Mouse (Mus musculus) embryonic facial prominence, embryonic 12.5 days (tissue): Measurements from ENCODE around the gene Cntd1. TPM values are rescaled to one million over a fixed set of nuclear protein-coding genes. Genes with fewer than 3 reads are reported as not detected.
A peak's percentile ranks its signal among the peaks of the same experiment; 100 is the strongest.

Experiments
- ATAC-seq: fragments of 200-750 bp; cut with Nextera tagmentation; 2 replicates; pipeline ENCODE4 v1.8.0; 2017; ENCODE audit not compliant: insufficient number of reproducible peaks, insufficient read depth, low FRiP score, low TSS enrichment
- H3K27ac ChIP-seq: fragments of 300-500 bp; sonication (generic); 2 replicates; pipeline ENCODE4 v1.5.1; 2016; ENCODE audit warnings: mild to moderate bottlenecking
- H3K27me3 ChIP-seq: fragments of 300-500 bp; sonication (generic); 2 replicates; pipeline ENCODE4 v1.6.1; 2016; ENCODE audit warnings: mild to moderate bottlenecking, moderate library complexity
- H3K36me3 ChIP-seq: fragments of 300-500 bp; sonication (generic); 2 replicates; pipeline ENCODE4 v1.6.1; 2016; ENCODE audit warnings: mild to moderate bottlenecking
- H3K4me1 ChIP-seq: fragments of 300-500 bp; sonication (generic); 2 replicates; pipeline ENCODE4 v1.6.1; 2016
- H3K4me2 ChIP-seq: fragments of 300-500 bp; sonication (generic); replicated peaks from 2 replicates; pipeline ENCODE4 v1.6.1; 2016; ENCODE audit warnings: mild to moderate bottlenecking, moderate library complexity
- H3K4me3 ChIP-seq: fragments of 300-500 bp; sonication (generic); 2 replicates; pipeline ENCODE4 v1.5.1; 2016; ENCODE audit warnings: mild to moderate bottlenecking
- H3K9ac ChIP-seq: fragments of 300-500 bp; sonication (generic); 2 replicates; pipeline ENCODE4 v1.6.1; 2016; ENCODE audit warnings: mild to moderate bottlenecking, moderate library complexity
- H3K9me3 ChIP-seq: fragments of 300-500 bp; sonication (generic); 2 replicates; pipeline ENCODE4 v1.6.1; 2016; ENCODE audit warnings: mild to moderate bottlenecking, moderate library complexity
- WGBS: fragments of 180-500 bp; shearing (Covaris S2); methylation state at CpG from one replicate; pipeline ENCODE4 v1.1.7; 2016; 5-methylcytosine and 5-hydroxymethylcytosine counted together
- polyA plus RNA-seq: library from polyadenylated mRNA; unstranded; fragments of >200 nt; fragmentation: Nextera tagmentation; extraction: Ambion mirVana; gene quantifications from 2 replicates; pipeline ENCODE4 v1.2.1, GENCODE M21; 2016

Cntd1 gene
- polyA plus RNA-seq, 1 experiment from 2014 or later = 2.0 TPM

DNA sequence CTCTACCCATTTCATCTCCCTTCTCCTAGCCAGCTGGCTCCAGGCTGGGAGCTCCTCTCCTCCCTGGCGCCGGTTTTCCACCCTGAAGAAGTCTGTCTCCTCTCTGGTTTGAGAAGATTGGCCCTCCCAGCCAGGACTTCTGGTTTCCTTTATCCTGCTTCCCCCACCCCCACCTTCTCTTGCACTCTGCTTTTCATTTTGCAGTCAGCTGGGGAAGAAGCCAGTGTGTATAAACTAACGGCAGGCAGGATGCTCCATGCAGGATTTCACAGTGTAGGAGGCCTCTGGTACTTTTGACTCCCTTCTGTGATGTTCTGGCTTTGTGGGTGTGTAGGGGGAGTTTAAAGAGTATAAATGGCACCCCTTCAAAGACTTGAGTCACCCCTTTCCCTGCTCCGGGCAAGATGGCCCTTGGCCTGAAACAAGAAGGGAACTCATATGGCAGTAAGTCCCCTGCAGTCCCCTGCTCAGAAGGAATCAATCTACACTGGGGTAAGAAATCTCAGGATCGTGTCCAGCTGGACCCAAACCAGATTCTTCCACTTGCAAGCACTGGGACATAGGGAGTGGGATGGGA, 40.7 kb upstream of the Cntd1 start:
- H3K27me3 ChIP-seq = no peaks in the 10 kb centered on the region
- H3K9me3 ChIP-seq = no peaks in the 10 kb centered on the region
- 20% methylated on average over 5 of the region's 5 CpGs for WGBS
- H3K27ac ChIP-seq = peak overlapping the region; percentile 73
- peaks cover 7% of the 10 kb centered on the region for H3K4me1 ChIP-seq
- H3K4me3 ChIP-seq = no peak overlapping the region
- no peaks in the 10 kb centered on the region for H3K36me3 ChIP-seq
- no peak for ATAC-seq
- no peak overlapping the region for H3K4me2 ChIP-seq
- H3K9ac ChIP-seq = no peak overlapping the region

DNA sequence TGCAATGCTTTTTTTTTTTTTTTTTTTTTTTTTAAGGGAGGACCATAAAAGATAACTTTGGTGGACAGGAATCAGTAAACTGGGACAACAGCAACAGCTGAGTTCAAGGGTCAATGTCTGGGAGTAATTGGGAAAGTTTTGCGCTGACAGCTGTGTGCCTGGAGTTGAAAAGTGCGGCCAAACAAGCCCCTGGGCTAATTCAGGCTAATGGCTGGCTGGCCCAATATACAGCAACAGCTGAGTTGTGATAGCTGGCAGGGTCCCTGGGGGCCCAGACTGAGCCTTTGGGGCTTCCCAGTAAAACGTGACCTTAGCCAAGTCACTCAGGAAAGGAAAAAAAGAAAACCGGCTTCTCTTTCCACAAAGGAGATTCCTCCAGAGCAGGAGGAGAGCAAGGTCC, 33.7 kb upstream of the Cntd1 start:
- 8% methylated on average over 4 of the region's 4 CpGs for WGBS
- ATAC-seq = no peak
- Histone ChIP-seq H3K4me1 (peaks cover 21% of the 10 kb centered on the region), H3K36me3 (no peaks in the 10 kb centered on the region), H3K27ac (peak overlapping the region; percentile 81; the same call in 1 of the 2 replicates), H3K9ac (no peak overlapping the region), H3K4me3 (no peak overlapping the region), H3K4me2 (peak overlapping the region; percentile 98), H3K27me3 (peaks cover 10% of the 10 kb centered on the region; the same call in 1 of the 2 replicates), H3K9me3 (no peaks in the 10 kb centered on the region)

DNA sequence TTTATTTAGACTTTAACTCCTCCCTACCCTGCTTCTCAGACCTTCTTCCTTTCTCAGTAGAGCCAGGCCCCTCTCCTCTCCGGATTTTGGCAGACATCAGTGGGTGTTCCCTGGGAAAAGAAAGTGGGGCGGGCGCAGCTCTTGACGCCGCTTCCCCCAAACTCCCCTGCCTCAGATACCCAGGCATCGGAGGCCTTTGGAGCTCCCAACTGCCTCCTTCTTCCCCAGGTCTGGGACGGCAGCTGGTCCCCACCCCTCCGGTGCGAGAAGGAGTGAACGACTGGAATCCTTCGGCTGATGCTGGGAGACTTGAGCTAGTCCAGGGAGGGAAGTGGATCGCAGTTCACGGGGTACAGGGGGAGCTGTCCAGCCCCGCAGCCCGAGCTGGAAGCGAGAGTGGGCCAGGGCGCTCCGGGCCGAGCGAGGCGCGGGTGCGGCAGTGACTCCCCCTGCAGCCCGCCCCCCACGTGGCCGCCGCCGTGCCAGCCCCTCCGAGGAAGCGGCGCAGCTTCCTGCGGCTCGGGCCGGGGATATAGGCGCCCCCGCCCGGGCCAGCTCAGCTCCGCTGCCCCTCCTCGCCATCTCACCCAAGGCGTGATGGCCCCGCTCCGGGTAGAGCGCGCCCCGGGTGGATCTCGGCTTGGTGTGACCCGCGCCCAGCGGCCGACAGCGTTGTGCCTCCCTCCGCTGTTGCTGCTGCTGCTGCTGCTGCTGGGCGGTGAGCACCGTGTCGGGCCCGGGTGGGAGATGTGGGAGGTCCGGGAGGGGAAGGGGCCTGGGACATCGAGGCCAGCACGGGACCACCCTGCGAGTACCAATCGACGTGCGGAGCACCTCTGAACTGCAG, 32.7 kb upstream of the Cntd1 start, which contains the start of gene Ramp2:
Ramp2 (plus strand) TSS at position 174 of the 847 bp plus-strand sequence.
- peaks cover 21% of the 10 kb centered on the region for H3K4me1 ChIP-seq

DNA sequence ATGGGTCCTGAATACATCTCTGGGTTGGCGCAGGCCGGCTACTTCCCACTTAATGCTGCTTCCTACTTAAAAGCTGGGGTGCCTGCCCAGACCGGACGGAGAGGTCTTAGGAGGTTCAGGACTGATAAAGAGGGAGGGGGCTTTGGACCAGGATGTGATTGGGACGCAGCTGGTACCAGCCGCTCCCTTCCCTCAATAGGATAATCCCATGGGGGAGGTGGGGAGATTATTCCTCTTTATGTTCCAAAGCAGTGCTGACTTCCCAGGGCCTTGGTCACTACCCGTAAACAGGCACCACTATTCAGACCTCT, 32.2 kb upstream of the Cntd1 start:
- no peak; the same call in 1 of the 2 replicates for ATAC-seq
- 2% methylated on average over 7 of the region's 7 CpGs for WGBS
- H3K4me3 ChIP-seq = peak overlapping the region; percentile 66
- peaks cover 10% of the 10 kb centered on the region; the same call in 1 of the 2 replicates for H3K27me3 ChIP-seq
- no peaks in the 10 kb centered on the region for H3K9me3 ChIP-seq
- H3K4me1 ChIP-seq = peaks cover 21% of the 10 kb centered on the region
- H3K36me3 ChIP-seq = no peaks in the 10 kb centered on the region
- H3K9ac ChIP-seq = peak overlapping the region; percentile 76
- H3K27ac ChIP-seq = peak overlapping the region; percentile 81
- peak overlapping the region; percentile 98 for H3K4me2 ChIP-seq

More for the DNA sequence above, 32.7 kb upstream of the Cntd1 start, which contains the start of gene Ramp2:
- peak within 1 kb of the TSS; percentile 81 for H3K27ac ChIP-seq
- peaks cover 10% of the 10 kb centered on the region; the same call in 1 of the 2 replicates for H3K27me3 ChIP-seq
- under 1% methylated on average over 63 of the region's 63 CpGs for WGBS
- no peaks in the 10 kb centered on the region for H3K9me3 ChIP-seq
- peak; percentile 77 for ATAC-seq
- H3K4me3 ChIP-seq = peak within 1 kb of the TSS; percentile 66
- H3K9ac ChIP-seq = peak within 1 kb of the TSS; percentile 76
- no peaks in the 10 kb centered on the region for H3K36me3 ChIP-seq
- H3K4me2 ChIP-seq = peak within 1 kb of the TSS; percentile 98

DNA sequence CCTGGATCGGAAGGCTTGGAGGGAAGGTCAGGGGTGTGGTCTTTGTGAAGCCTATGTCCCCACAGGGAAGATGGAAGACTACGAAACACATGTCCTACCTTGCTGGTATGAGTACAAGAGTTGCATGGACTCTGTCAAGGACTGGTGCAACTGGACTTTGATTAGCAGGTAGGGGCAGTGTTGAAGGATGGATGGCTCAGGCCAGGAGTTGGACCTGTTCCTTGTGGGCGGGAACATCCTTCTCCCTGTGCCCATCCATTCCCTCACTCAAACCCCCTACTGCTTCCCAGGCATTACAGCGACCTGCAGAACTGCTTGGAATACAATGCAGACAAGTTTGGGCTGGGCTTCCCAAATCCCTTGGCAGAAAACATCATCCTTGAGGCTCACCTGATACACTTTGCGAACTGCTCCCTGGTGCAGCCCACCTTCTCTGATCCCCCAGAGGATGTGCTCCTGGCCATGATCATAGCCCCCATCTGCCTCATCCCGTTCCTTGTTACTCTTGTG, 31.2 kb upstream of the Cntd1 start:
- WGBS = 77% methylated on average over 6 of the region's 6 CpGs
- H3K9me3 ChIP-seq = no peaks in the 10 kb centered on the region
- H3K27ac ChIP-seq = 0 out of 2 replicates have a peak overlapping the region, but pooled peaks have one; percentile 5
- H3K36me3 ChIP-seq = no peaks in the 10 kb centered on the region
- ATAC-seq = no peak
- H3K27me3 ChIP-seq = peaks cover 10% of the 10 kb centered on the region; the same call in 1 of the 2 replicates
- no peak overlapping the region for H3K4me3 ChIP-seq
- peaks cover 23% of the 10 kb centered on the region for H3K4me1 ChIP-seq
- peak overlapping the region; percentile 98 for H3K4me2 ChIP-seq
- no peak overlapping the region for H3K9ac ChIP-seq

DNA sequence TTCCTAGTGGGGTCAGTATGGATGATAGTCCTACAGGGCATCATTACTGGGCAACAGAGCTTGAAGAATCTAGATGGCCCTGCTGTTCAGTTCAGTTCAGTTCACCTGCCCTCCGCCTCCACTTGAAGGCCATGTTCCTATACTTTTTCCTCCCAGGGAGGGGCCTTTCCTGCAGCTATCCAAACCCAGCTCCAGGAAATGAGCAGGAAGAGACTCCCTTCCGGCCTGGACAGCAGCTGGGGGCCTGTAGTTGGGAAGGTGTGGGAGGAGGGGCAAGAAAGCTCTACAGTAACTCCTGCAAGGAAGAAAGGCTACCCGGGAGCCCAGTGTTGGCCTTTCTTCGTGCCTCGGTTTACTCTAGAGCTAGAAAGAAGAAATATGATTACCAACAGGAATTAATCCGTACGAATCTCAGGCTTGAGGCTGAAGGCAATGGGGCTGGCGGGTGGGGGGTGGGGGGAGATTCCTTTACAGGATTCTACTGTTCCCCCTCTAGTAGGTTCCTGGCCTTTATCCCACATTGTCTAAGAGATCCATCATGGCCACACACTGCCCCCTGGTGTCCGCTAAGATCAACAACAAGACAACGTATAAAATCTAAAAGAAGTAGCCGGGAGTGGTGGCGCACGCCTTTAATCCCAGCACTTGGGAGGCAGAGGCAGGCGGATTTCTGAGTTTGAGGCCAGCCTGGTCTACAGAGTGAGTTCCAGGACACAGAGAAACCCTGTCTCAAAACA, 30.4 kb upstream of the Cntd1 start:
- peaks cover 27% of the 10 kb centered on the region for H3K4me1 ChIP-seq
- 0 out of 2 replicates have a peak overlapping the region, but pooled peaks have one; percentile 3 for H3K4me2 ChIP-seq
- ATAC-seq = no peak
- 0 out of 2 replicates have a peak overlapping the region, but pooled peaks have one; percentile 5 for H3K27ac ChIP-seq
- WGBS = 27% methylated on average over 14 of the region's 14 CpGs
- H3K27me3 ChIP-seq = peaks cover 10% of the 10 kb centered on the region; the same call in 1 of the 2 replicates
- H3K36me3 ChIP-seq = no peaks in the 10 kb centered on the region
- no peaks in the 10 kb centered on the region for H3K9me3 ChIP-seq
- no peak overlapping the region for H3K4me3 ChIP-seq
- H3K9ac ChIP-seq = no peak overlapping the region

DNA sequence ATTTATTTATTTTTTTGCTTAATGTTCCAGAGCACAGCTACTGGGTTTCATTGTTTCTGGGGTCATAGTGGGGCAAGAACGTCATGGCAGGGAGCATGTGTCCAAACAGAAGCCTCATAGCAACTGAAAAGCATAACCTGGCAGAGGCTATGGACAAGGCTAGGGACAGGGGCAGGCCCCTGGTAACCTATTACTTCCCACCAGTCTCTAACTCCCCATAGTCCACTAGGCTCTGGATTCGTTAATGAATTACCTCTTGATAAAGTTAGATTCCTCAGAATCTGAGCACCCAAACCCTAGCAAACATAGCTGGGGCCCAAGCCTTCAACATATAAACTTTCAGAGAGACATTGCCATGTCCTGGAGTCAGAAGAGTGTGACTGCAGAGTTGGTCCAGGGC, 27.8 kb upstream of the Cntd1 start:
- ATAC-seq = no peak
- H3K4me3 ChIP-seq = no peak overlapping the region
- WGBS = 67% methylated on average over 2 of the region's 2 CpGs

DNA sequence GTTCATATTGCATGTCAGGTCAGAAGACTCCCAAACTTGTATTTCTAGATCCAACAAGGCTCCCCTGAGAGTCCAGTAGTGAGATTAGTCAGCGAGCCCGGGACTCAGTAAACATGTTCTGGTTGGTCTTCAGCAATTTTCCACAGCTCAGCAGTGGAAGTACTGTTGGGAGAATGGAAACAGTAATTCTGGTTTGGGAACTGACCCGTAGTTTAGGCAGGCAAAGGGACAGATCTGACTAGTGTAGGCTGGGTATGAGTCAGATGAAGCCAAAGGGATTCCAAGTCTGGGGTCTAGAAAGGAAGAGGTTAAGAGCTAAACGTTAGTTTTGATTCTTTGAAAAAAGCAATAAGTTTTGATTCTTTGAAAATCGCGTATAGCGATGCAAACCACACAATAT, 25.9 kb upstream of the Cntd1 start:
- ATAC-seq = no peak
- Histone ChIP-seq H3K4me3 (peak overlapping the region; percentile 90), H3K9ac (peak overlapping the region; percentile 90), H3K4me2 (peak overlapping the region; percentile 89), H3K36me3 (no peaks in the 10 kb centered on the region; the same call in 1 of the 2 replicates), H3K9me3 (no peaks in the 10 kb centered on the region), H3K27ac (peak overlapping the region; percentile 92), H3K4me1 (peaks cover 14% of the 10 kb centered on the region), H3K27me3 (0 out of 2 replicates have a peak, but pooled peaks cover under 1% of the 10 kb centered on the region)
- WGBS = 14% methylated on average over 7 of the region's 7 CpGs

More for the DNA sequence above, 27.8 kb upstream of the Cntd1 start:
- peaks cover 10% of the 10 kb centered on the region; the same call in 1 of the 2 replicates for H3K27me3 ChIP-seq
- H3K27ac ChIP-seq = no peak overlapping the region
- no peaks in the 10 kb centered on the region for H3K9me3 ChIP-seq
- H3K4me2 ChIP-seq = no peak overlapping the region
- H3K4me1 ChIP-seq = peaks cover 24% of the 10 kb centered on the region
- no peak overlapping the region for H3K9ac ChIP-seq
- H3K36me3 ChIP-seq = no peaks in the 10 kb centered on the region

DNA sequence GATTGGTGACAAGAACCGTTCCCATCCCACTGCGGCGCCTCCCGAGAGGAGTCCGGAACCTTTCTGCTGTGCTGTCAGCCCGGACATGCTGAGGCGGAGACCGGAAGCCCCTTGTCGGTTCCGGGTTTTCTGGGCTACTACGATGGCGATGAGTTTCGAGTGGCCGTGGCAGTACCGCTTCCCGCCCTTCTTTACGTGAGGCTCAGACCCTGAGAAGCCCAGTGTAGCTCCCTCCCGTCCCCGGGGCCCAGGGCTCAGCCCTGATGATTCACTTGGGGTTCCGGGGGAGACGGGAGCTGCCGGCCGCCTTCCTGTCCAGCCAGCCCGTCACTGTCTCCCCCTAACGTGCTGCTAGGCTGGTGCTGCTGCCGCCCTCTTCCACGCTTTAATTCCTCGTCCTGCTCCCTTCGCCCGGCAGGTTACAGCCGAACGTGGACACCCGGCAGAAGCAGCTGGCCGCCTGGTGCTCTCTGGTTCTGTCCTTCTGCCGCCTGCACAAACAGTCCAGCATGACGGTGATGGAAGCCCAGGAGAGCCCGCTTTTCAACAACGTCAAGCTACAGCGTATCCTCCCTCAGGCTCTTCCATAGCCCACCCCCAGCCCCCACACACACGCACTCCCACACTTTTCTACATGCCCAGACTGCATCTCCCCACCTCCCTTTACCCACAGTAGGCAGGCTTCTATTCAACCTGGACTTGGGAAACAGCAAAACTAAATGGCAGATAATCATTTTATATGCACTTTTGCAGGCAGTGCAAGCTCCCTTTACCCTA, 25.0 kb upstream of the Cntd1 start, which contains the start of gene Vps25:
Vps25 (plus strand) TSS at position 95 of the 777 bp plus-strand sequence.
- ATAC-seq = peak; percentile 64; the same call in 1 of the 2 replicates
- no peaks in the 10 kb centered on the region for H3K27me3 ChIP-seq
- under 1% methylated on average over 40 of the region's 40 CpGs for WGBS

DNA sequence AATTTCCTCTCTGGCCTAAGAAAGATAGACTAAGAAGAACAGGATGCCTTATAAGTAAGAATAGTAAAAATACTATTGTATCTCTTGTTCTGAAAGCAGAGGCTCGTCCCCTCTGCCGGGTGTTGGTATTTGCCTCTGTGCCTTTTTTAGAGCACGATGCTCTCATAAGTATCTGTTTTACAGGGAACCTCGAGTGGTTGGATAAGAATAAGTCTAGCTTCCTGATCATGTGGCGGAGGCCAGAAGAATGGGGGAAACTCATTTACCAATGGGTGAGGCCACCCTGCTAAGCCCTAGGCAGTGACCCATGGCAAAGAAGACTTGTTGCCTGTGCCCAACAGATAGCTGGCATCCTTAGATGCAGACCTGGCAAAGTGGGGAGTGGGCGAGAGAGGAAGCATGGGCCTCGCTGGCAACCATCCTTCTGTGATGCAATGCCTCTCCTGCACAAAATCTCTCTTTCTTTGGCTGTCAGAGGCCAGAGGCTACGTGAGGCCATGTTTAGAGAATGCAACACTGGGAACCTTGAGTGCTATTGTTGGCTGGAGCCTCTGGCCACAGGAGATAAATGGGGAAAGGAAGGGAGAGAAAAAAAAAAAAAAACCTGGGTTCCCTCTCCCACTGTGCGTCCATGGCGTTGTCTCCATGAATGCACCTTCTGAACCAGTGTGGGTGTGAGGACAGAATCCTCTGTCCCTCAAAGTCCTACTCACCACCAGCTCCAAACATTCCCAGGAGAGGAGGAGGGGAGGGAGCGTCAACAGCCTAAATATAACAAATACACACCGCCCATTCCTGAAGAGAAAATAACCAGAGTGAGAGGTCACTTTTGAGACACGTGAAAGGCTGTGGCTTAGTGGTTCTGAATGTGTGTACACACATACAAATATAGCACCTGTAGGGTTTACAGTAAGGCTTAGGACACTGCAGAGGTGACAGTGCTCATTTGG, 22.7 kb upstream of the Cntd1 start:
- no peak overlapping the region for H3K4me3 ChIP-seq
- 88% methylated on average over 13 of the region's 13 CpGs for WGBS
- no peaks in the 10 kb centered on the region for H3K9me3 ChIP-seq
- H3K36me3 ChIP-seq = peaks cover 7% of the 10 kb centered on the region; the same call in 1 of the 2 replicates
- H3K9ac ChIP-seq = no peak overlapping the region
- peaks cover 31% of the 10 kb centered on the region for H3K4me1 ChIP-seq
- no peak overlapping the region for H3K27ac ChIP-seq
- H3K27me3 ChIP-seq = peaks cover under 1% of the 10 kb centered on the region; the same call in 1 of the 2 replicates
- no peak for ATAC-seq
- no peak overlapping the region for H3K4me2 ChIP-seq

More for the DNA sequence above, 25.0 kb upstream of the Cntd1 start, which contains the start of gene Vps25:
- Histone ChIP-seq H3K27ac (peak within 1 kb of the TSS; percentile 92), H3K36me3 (peaks cover 3% of the 10 kb centered on the region; the same call in 1 of the 2 replicates), H3K9me3 (no peaks in the 10 kb centered on the region), H3K4me3 (peak within 1 kb of the TSS; percentile 90), H3K9ac (peak within 1 kb of the TSS; percentile 90), H3K4me1 (peaks cover 14% of the 10 kb centered on the region), H3K4me2 (peak within 1 kb of the TSS; percentile 89)
